Mouse (Mus musculus) liver, embryonic 13.5 days (tissue): Measurements from ENCODE around the gene Gm20838. TPM values are rescaled to one million over a fixed set of nuclear protein-coding genes. Genes with fewer than 3 reads are reported as not detected.
"Not testable (repeated sequence)": the region's sequence is repeated elsewhere in the genome, so short reads cannot be mapped to it uniquely, and the experiment has no call there.

Experiments
- ATAC-seq: fragments of 200-750 bp; cut with Nextera tagmentation; 2 replicates; pipeline ENCODE4 v1.8.0; 2017; ENCODE audit warnings: low read depth, mild to moderate bottlenecking, moderate number of reproducible peaks, moderate library complexity
- DNase-seq: peaks from one replicate; pipeline ENCODE4 v3.0.0; 2022
- H3K27ac ChIP-seq: fragments of 300-500 bp; sonication (generic); 2 replicates; pipeline ENCODE4 v1.5.1; 2015; ENCODE audit warnings: moderate library complexity, mild to moderate bottlenecking, inconsistent platforms
- H3K27me3 ChIP-seq: fragments of 300-500 bp; sonication (generic); 2 replicates; pipeline ENCODE4 v1.6.1; 2015; ENCODE audit warnings: mild to moderate bottlenecking, inconsistent platforms
- H3K36me3 ChIP-seq: fragments of 300-500 bp; sonication (generic); 2 replicates; pipeline ENCODE4 v1.6.1; 2015; ENCODE audit warnings: mild to moderate bottlenecking, inconsistent platforms
- H3K4me1 ChIP-seq: fragments of 300-500 bp; sonication (generic); replicated peaks from 2 replicates; pipeline ENCODE4 v1.6.1; 2015; ENCODE audit warnings: inconsistent platforms
- H3K4me2 ChIP-seq: fragments of 300-500 bp; sonication (generic); 2 replicates; pipeline ENCODE4 v1.6.1; 2015; ENCODE audit warnings: inconsistent platforms, mild to moderate bottlenecking, moderate library complexity
- H3K4me3 ChIP-seq: fragments of 300-500 bp; sonication (generic); replicated peaks from 2 replicates; pipeline ENCODE4 v1.5.1; 2015; ENCODE audit warnings: mild to moderate bottlenecking, inconsistent platforms
- H3K9ac ChIP-seq: fragments of 300-500 bp; sonication (generic); 2 replicates; pipeline ENCODE4 v1.6.1; 2015; ENCODE audit warnings: mild to moderate bottlenecking, inconsistent platforms
- H3K9me3 ChIP-seq: fragments of 300-500 bp; sonication (generic); replicated peaks from 2 replicates; pipeline ENCODE4 v1.6.1; 2016; ENCODE audit warnings: inconsistent platforms
- whole genome bisulfite sequencing: fragments of 180-500 bp; shearing (Covaris S2); methylation state at CpG from one replicate; pipeline ENCODE4 v1.1.7; 2015; ENCODE audit not compliant: insufficient replicate concordance; 5-methylcytosine and 5-hydroxymethylcytosine counted together
- polyA plus RNA-seq: library from polyadenylated mRNA; unstranded; fragments of >200 nt; fragmentation: Nextera tagmentation; extraction: Ambion mirVana; gene quantifications from 2 replicates; pipeline ENCODE4 v1.2.1, GENCODE M21; 2015

Gm20838 gene
- not detected in 2 replicates for polyA plus RNA-seq

DNA sequence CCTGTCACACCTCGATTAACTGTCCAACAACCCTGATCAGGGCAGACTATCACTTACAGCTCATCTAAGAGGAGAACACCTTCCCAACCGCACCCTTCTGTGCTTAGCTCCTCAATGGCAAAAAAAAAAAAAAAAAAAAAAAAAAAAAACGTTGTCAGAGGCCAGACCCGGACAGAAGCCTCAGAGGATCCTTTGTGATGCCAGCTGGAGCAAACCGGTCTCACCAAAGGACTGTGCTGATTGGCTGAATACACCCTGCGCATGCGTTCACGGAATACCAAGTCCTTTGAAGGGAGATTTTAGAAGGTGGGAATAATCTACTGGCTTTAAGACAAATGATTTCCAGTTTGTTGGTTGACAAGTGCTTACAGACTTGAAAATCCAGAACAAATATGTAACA is at the start of gene Gm20838:
Gm20838 (minus strand) TSS at position 101 of the 400 bp plus-strand sequence.
- not testable (repeated sequence) for H3K4me3 ChIP-seq, H3K4me2 ChIP-seq, H3K9me3 ChIP-seq, H3K36me3 ChIP-seq, DNase-seq, H3K9ac ChIP-seq, ATAC-seq, H3K27me3 ChIP-seq, H3K4me1 ChIP-seq, H3K27ac ChIP-seq
- no CpG with 5 or more reads among the region's 8 CpGs for WGBS
